Mouse (Mus musculus) ES-Bruce4 (cell line): Measurements from ENCODE around the gene Tfeb.

Experiments used
- CTCF ChIP-seq: IDR thresholded peaks from one replicate; pipeline ENCODE4 v1.8.1; 2011; ENCODE audit warnings: low read depth, low read length
- EP300 ChIP-seq: IDR thresholded peaks from 2 replicates; pipeline ENCODE4 v1.6.1; 2011; ENCODE audit warnings: low read depth, low read length; ENCODE audit not compliant: insufficient read depth
- POLR2A ChIP-seq: IDR thresholded peaks from one replicate; pipeline ENCODE4 v1.8.1; 2011; ENCODE audit warnings: low read length; ENCODE audit not compliant: insufficient read depth

DNA sequence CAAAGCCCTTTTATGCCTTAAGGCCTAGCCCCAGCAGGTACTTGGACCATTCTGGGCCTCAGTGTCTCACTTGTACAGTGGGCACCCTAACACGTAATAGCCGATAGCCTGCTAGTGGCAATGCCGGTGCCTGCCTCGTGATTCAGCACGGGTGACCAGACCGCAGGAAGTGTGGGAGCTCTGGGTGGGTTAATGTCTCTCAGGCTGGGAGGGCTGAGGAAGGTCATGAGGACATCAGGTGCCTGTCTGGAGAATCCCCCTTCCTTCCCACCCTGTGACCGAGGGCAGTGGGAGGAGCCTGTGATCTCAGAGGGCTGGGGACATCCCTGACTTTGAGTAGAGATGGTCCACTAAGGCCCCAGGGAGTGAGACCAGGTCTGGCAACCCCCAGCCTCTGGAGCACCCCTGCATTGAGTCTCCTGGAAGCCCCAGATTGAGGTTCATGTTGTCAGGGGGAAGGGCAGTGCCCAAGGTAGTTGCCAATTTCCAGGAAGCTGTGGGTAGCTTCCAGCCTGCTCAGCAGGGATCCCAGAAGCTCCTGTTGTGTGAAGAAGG lies 20.3 kb downstream of the Tfeb start:
- no peak for TF ChIP-seq EP300
- TF ChIP-seq POLR2A, result no peak
- TF ChIP-seq CTCF, result no peak
